Mouse (Mus musculus): ENCODE results near the gene Gm21887. TPM values are rescaled to one million over a fixed set of nuclear protein-coding genes. Genes with fewer than 3 reads are reported as not detected.
A peak's percentile ranks its signal among the peaks of the same experiment; 100 is the strongest.
"Not testable (repeated sequence)": the region's sequence is repeated elsewhere in the genome, so short reads cannot be mapped to it uniquely, and the experiment has no call there.

Gene Gm21887
- total RNA-seq, 4 experiments from 2014 or later: 17.8 to 49.6 (median 29.3) TPM

- not testable (repeated sequence) for DNase-seq (ENCODE audit: low spot score)
Measured at GRCm38 (mm10) chrX:169983401-169984165, 25.9 kb upstream of the Gm21887 start.

DNA sequence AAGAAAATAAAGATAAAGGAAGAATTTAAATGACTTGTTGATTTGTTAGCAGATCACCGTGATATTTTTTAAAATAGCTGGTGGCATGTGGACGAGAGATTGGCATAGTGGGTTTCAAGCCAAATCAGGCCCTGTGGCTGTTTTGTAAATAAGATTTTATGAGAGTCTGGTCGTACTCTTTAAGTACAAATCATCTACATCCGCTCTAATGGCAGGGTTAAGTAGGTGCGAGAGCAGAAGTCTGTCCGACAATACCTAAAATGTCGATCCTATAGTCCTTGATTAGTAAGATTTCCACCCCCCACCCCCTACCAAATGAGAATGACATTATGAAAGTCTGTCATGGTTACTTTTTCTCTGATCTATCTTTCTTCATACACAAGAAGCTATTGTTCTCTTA, 25.1 kb upstream of the Gm21887 start:
- not testable (repeated sequence) for DNase-seq (ENCODE audit: low spot score)

DNA sequence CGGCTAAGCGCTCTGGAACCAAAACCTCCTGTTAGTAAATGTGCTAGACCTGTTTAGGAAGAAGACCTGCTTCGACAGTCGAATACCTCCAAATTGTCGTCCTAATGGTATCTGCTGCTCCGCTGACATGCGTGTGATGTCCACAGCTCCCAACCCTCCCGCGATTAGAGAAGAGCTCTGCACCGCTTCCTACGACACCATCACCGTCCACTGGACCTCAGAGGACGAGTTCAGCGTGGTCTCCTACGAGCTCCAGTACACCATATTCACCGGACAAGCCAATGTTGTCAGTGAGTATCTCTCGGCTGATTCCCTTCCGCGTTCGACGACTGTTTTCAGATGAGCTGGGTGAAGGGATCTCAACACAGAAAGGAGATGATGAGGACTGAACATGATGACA, 24.6 kb upstream of the Gm21887 start:
- DNase-seq (ENCODE audit: low spot score): not testable (repeated sequence)

DNA sequence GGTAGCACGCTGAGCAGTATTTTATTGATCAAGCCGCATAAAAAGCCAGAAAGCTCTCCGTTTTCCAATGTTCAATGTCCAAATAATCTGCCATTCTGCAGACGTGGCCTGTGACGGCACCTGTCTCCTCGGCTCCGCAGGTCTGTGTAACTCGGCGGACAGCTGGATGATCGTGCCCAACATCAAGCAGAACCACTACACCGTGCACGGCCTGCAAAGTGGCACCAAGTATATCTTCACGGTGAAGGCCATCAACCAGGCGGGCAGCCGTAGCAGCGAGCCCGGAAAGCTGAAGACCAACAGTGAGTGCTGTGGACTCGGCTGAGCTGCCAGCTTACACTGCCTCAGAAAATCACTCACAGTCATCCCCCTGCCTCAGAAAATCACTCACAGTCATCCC, 23.7 kb upstream of the Gm21887 start:
- not testable (repeated sequence) for DNase-seq (ENCODE audit: low spot score)

- DNase-seq (ENCODE audit: low spot score): not testable (repeated sequence)
Measured at GRCm38 (mm10) chrX:169986519-169987367, 22.7 kb upstream of the Gm21887 start.

- DNase-seq (ENCODE audit: low spot score): not testable (repeated sequence)
Measured at GRCm38 (mm10) chrX:169987368-169987837, 22.1 kb upstream of the Gm21887 start.

GRCm38 (mm10) chrX:169988571-169989218, 20.8 kb upstream of the Gm21887 start:
- DNase-seq (ENCODE audit: low spot score): not testable (repeated sequence)

GRCm38 (mm10) chrX:169989219-169989595, 20.3 kb upstream of the Gm21887 start:
- not testable (repeated sequence) for DNase-seq (ENCODE audit: low spot score)

GRCm38 (mm10) chrX:169989691-169990631, 19.5 kb upstream of the Gm21887 start:
- not testable (repeated sequence) for DNase-seq (ENCODE audit: low spot score)

DNA sequence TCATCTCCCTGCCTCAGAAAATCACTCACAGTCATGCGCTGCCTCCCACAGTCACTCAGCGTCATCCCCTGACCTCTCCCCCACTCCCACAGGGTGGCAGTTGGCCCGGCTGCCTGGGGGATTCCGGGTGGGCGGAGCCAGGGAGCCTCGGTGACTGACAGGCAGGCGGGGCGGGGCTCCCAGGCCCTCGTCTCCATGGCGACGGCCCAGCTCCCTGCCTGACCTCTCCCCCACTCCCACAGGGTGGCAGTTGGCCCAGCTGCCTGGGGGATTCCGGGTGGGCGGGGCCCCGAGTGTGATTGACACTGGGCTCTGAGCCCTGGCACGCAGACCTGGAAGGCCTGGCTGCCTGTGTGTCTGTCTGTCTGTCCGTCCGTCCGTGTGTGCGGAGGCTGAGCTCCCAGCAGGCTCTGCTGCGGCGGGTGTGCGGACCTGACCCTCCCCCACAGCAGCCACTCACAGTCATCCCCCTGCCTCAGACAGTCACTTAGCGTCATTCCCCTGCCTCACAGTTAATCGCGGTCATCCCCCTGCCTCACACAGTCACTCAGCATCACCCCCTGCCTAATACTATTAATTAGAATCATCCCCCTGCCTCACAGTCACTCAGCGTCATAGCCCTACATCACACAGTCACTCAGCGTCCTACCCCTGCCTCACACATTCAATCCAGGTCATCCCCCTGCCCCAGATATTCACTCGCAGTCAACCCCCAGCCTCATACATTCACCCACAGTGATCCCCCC, 18.2 kb upstream of the Gm21887 start:
- peak; percentile 97 for DNase-seq (ENCODE audit: low spot score)

GRCm38 (mm10) chrX:169992086-169992930, 17.2 kb upstream of the Gm21887 start:
- DNase-seq (ENCODE audit: low spot score): not testable (repeated sequence)

- DNase-seq (ENCODE audit: low spot score): not testable (repeated sequence)
Measured at GRCm38 (mm10) chrX:169992951-169993547, 16.4 kb upstream of the Gm21887 start.

GRCm38 (mm10) chrX:169994011-169994865, 15.2 kb upstream of the Gm21887 start:
- not testable (repeated sequence) for DNase-seq (ENCODE audit: low spot score)

DNA sequence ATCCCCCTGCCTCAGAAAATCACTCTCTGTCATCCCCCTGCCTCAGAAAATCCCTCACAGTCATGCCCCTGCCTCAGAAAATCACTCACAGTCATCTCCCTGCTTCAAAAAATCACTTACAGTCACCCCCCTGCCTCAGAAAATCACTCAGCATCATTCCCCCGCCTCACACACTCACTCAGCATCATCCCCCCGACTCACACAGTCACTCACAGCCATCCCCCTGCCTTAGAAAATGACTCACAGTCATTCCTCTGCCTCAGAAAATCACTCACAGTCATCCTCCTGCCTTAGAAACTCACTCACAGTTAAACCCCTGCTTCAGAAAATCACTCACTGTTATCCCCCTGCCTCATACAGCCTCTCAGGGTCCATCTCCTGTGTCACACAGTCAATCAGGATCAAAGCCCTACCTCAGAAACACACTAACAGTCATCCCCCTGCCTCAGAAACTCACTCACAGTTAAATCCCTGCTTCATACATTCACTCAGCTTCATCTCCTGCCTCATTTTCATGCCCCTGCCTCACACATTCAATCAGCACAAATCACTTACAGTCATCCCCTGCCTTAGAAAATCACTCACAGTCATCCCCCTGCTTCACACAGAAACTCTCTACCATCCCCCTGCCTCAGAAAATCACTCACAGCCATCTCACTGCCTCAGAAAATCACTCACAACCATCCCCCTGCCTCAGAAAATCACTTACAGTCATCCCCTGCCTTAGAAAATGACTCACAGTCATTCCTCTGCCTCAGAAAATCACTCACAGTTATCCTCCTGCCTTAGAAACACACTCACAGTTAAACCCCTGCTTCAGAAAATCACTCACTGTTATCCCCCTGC, 14.4 kb upstream of the Gm21887 start:
- not testable (repeated sequence) for DNase-seq (ENCODE audit: low spot score)

GRCm38 (mm10) chrX:169995909-169996521, 13.4 kb upstream of the Gm21887 start:
- DNase-seq (ENCODE audit: low spot score): not testable (repeated sequence)

- not testable (repeated sequence) for DNase-seq (ENCODE audit: low spot score)
Measured at GRCm38 (mm10) chrX:169996926-169997325, 12.5 kb upstream of the Gm21887 start.

Data from heart, adult 8-10 months (tissue).